Mouse (Mus musculus) neural tube, embryonic 11.5 days (tissue): ENCODE measurements around the gene Dok4. TPM values are rescaled to one million over a fixed set of nuclear protein-coding genes. Genes with fewer than 3 reads are reported as not detected.

Source experiments
- ATAC-seq: fragments of 200-750 bp; cut with Nextera tagmentation; 2 replicates; pipeline ENCODE4 v1.8.0; 2017; ENCODE audit warnings: moderate number of reproducible peaks, mild to moderate bottlenecking, moderate TSS enrichment, moderate library complexity; ENCODE audit not compliant: insufficient read depth, low FRiP score, low TSS enrichment
- DNase-seq: peaks from one replicate; pipeline ENCODE4 v3.0.0-alpha.2; 2015; ENCODE audit warnings: low spot score
- H3K27ac ChIP-seq: fragments of 300-500 bp; sonication (generic); 2 replicates; pipeline ENCODE4 v1.5.1; 2014; ENCODE audit warnings: low read depth, mild to moderate bottlenecking, low read length
- H3K27me3 ChIP-seq: fragments of 300-500 bp; sonication (generic); 2 replicates; pipeline ENCODE4 v1.6.1; 2014; ENCODE audit warnings: mild to moderate bottlenecking, low read length, mixed read lengths; ENCODE audit not compliant: control insufficient read depth, insufficient read depth
- H3K36me3 ChIP-seq: fragments of 300-500 bp; sonication (generic); 2 replicates; pipeline ENCODE4 v1.6.1; 2014; ENCODE audit warnings: mild to moderate bottlenecking, low read length, moderate library complexity, mixed read lengths; ENCODE audit not compliant: control insufficient read depth, insufficient read depth
- H3K4me1 ChIP-seq: fragments of 300-500 bp; sonication (generic); 2 replicates; pipeline ENCODE4 v1.6.1; 2014; ENCODE audit warnings: low read length, mixed read lengths; ENCODE audit not compliant: control insufficient read depth, insufficient read depth
- H3K4me2 ChIP-seq: fragments of 300-500 bp; sonication (generic); 2 replicates; pipeline ENCODE4 v1.6.1; 2014; ENCODE audit warnings: low read depth, mild to moderate bottlenecking, moderate library complexity
- H3K4me3 ChIP-seq: fragments of 300-500 bp; sonication (generic); 2 replicates; pipeline ENCODE4 v1.5.1; 2014; ENCODE audit warnings: low read depth, low read length
- H3K9ac ChIP-seq: fragments of 300-500 bp; sonication (generic); 2 replicates; pipeline ENCODE4 v1.6.1; 2014; ENCODE audit warnings: mild to moderate bottlenecking, low read length
- H3K9me3 ChIP-seq: fragments of 300-500 bp; sonication (generic); 2 replicates; pipeline ENCODE4 v1.6.1; 2016; ENCODE audit warnings: low read length; ENCODE audit not compliant: control insufficient read depth
- WGBS: fragments of 180-500 bp; shearing (Covaris S2); extraction: QIAGEN DNeasy Blood & Tissue Kit; methylation state at CpG from one replicate; pipeline ENCODE4 v1.1.7; 2014; 5-methylcytosine and 5-hydroxymethylcytosine counted together
- polyA plus RNA-seq: library from polyadenylated mRNA; unstranded; fragments of >200 nt; fragmentation: Nextera tagmentation; extraction: Ambion mirVana; gene quantifications from 2 replicates; pipeline ENCODE4 v1.2.1, GENCODE M21; 2014

Dok4 gene
- polyA plus RNA-seq, 1 experiment from 2014 or later, result 18.5 TPM

GRCm38 (mm10) chr8:94874358-94874757, 1.8 kb downstream of the Dok4 start:
- Histone ChIP-seq H3K27me3 (peaks cover 14% of the 10 kb centered on the region), H3K27ac (no peak overlapping the region), H3K9me3 (no peaks in the 10 kb centered on the region), H3K36me3 (no peaks in the 10 kb centered on the region), H3K4me2 (no peak overlapping the region), H3K4me1 (peaks cover 20% of the 10 kb centered on the region), H3K9ac (no peak overlapping the region), H3K4me3 (no peak overlapping the region)
- 15% methylated on average over 6 of the region's 6 CpGs for WGBS
- ATAC-seq, result no peak
- DNase-seq, result peak; percentile 70

GRCm38 (mm10) chr8:94872576-94872975, 3.6 kb downstream of the Dok4 start:
- H3K36me3 ChIP-seq, result no peaks in the 10 kb centered on the region
- no peak overlapping the region for H3K4me2 ChIP-seq
- no peak overlapping the region for H3K27ac ChIP-seq
- DNase-seq (no peak), ATAC-seq (no peak)
- H3K4me3 ChIP-seq, result no peak overlapping the region
- H3K9ac ChIP-seq, result no peak overlapping the region
- peaks cover 14% of the 10 kb centered on the region for H3K27me3 ChIP-seq
- 70% methylated on average over 2 of the region's 2 CpGs for WGBS
- H3K4me1 ChIP-seq, result peaks cover 20% of the 10 kb centered on the region
- H3K9me3 ChIP-seq, result no peaks in the 10 kb centered on the region

- H3K4me3 ChIP-seq, result no peak overlapping the region
- 0 out of 2 replicates have a peak overlapping the region, but pooled peaks have one; percentile 4 for H3K4me2 ChIP-seq
- no peaks in the 10 kb centered on the region for H3K9me3 ChIP-seq
- H3K36me3 ChIP-seq, result no peaks in the 10 kb centered on the region
- no peak overlapping the region for H3K9ac ChIP-seq
- DNase-seq, result peak; percentile 23
- no peak overlapping the region for H3K27ac ChIP-seq
- H3K27me3 ChIP-seq, result peaks cover 14% of the 10 kb centered on the region
- WGBS, result 46% methylated on average over 3 of the region's 3 CpGs
- peaks cover 20% of the 10 kb centered on the region for H3K4me1 ChIP-seq
- ATAC-seq, result no peak
These were observed 4.0 kb downstream of the Dok4 start for GRCm38 (mm10) chr8:94872156-94872555.

GRCm38 (mm10) chr8:94871108-94871894, 4.8 kb downstream of the Dok4 start:
- ATAC-seq, result peak; percentile 58
- peaks cover 16% of the 10 kb centered on the region for H3K4me1 ChIP-seq
- 16% methylated on average over 7 of the region's 7 CpGs for WGBS

GRCm38 (mm10) chr8:94870474-94871107, 5.5 kb downstream of the Dok4 start:
- DNase-seq, result no peak
- Histone ChIP-seq H3K4me2 (peak overlapping the region; percentile 66), H3K9ac (peak overlapping the region; percentile 3), H3K27ac (no peak overlapping the region), H3K9me3 (no peaks in the 10 kb centered on the region), H3K27me3 (peaks cover 13% of the 10 kb centered on the region), H3K4me1 (peaks cover 14% of the 10 kb centered on the region), H3K36me3 (no peaks in the 10 kb centered on the region), H3K4me3 (peak overlapping the region; percentile 41)
- WGBS, result 3% methylated on average over 22 of the region's 22 CpGs
- peak; percentile 35; the same call in 1 of the 2 replicates for ATAC-seq

More at GRCm38 (mm10) chr8:94871108-94871894, 4.8 kb downstream of the Dok4 start:
- Histone ChIP-seq H3K9me3 (no peaks in the 10 kb centered on the region), H3K36me3 (no peaks in the 10 kb centered on the region), H3K9ac (peak overlapping the region; percentile 3), H3K4me2 (peak overlapping the region; percentile 66), H3K27ac (no peak overlapping the region), H3K27me3 (peaks cover 14% of the 10 kb centered on the region), H3K4me3 (peak overlapping the region; percentile 41)
- peak; percentile 70 for DNase-seq

GRCm38 (mm10) chr8:94870003-94870402, 6.1 kb downstream of the Dok4 start:
- ATAC-seq, result no peak
- WGBS, result 17% methylated on average over 4 of the region's 4 CpGs
- Histone ChIP-seq H3K4me1 (peaks cover 9% of the 10 kb centered on the region), H3K4me3 (peak overlapping the region; percentile 41), H3K4me2 (peak overlapping the region; percentile 66), H3K36me3 (no peaks in the 10 kb centered on the region), H3K9me3 (no peaks in the 10 kb centered on the region), H3K27me3 (peaks cover 7% of the 10 kb centered on the region), H3K9ac (peak overlapping the region; percentile 3), H3K27ac (no peak overlapping the region)
- no peak for DNase-seq

GRCm38 (mm10) chr8:94869146-94869545, 7.0 kb downstream of the Dok4 start:
- H3K4me1 ChIP-seq, result peaks cover 7% of the 10 kb centered on the region
- no peak overlapping the region for H3K27ac ChIP-seq
- DNase-seq (no peak), ATAC-seq (no peak)
- no peak overlapping the region for H3K4me3 ChIP-seq
- 67% methylated on average over 7 of the region's 7 CpGs for WGBS
- no peaks in the 10 kb centered on the region for H3K27me3 ChIP-seq
- peaks cover 3% of the 10 kb centered on the region for H3K36me3 ChIP-seq
- no peak overlapping the region; the same call in 1 of the 2 replicates for H3K9ac ChIP-seq
- no peaks in the 10 kb centered on the region for H3K9me3 ChIP-seq
- H3K4me2 ChIP-seq, result peak overlapping the region; percentile 66; the same call in 1 of the 2 replicates

- peaks cover 9% of the 10 kb centered on the region for H3K36me3 ChIP-seq
- ATAC-seq (no peak), DNase-seq (no peak)
- 92% methylated on average over 9 of the region's 9 CpGs for WGBS
- H3K27ac ChIP-seq, result no peak overlapping the region
- H3K9me3 ChIP-seq, result no peaks in the 10 kb centered on the region
- H3K4me3 ChIP-seq, result no peak overlapping the region
- H3K9ac ChIP-seq, result no peak overlapping the region
- no peaks in the 10 kb centered on the region; the same call in 1 of the 2 replicates for H3K4me1 ChIP-seq
- H3K27me3 ChIP-seq, result no peaks in the 10 kb centered on the region
- H3K4me2 ChIP-seq, result no peak overlapping the region
These were observed 9.2 kb downstream of the Dok4 start for GRCm38 (mm10) chr8:94866921-94867320.
